Mouse (Mus musculus) small intestine, adult 2 months (tissue): Measurements from ENCODE around the gene Etfb. TPM values are rescaled to one million over a fixed set of nuclear protein-coding genes. Genes with fewer than 3 reads are reported as not detected.

Experiments
- H3K27ac ChIP-seq: fragments of 200-500 bp; 2 replicates; pipeline ENCODE4 v1.5.1; 2012; ENCODE audit warnings: low read depth, low read length, control low read depth, inconsistent platforms; ENCODE audit not compliant: insufficient read depth
- H3K27me3 ChIP-seq: fragments of 200-500 bp; 2 replicates; pipeline ENCODE4 v1.6.1; 2012; ENCODE audit warnings: mild to moderate bottlenecking, moderate library complexity, low read length, inconsistent platforms; ENCODE audit not compliant: control insufficient read depth, insufficient read depth
- H3K36me3 ChIP-seq: fragments of 200-500 bp; 2 replicates; pipeline ENCODE4 v1.6.1; 2012; ENCODE audit warnings: mild to moderate bottlenecking, low read length, control low read depth, inconsistent platforms; ENCODE audit not compliant: control insufficient read depth, insufficient read depth
- H3K4me1 ChIP-seq: fragments of 200-500 bp; 2 replicates; pipeline ENCODE4 v1.6.1; 2012; ENCODE audit warnings: low read length, inconsistent platforms, mixed read lengths; ENCODE audit not compliant: control insufficient read depth, insufficient read depth, insufficient read length
- H3K4me3 ChIP-seq: fragments of 200-500 bp; 2 replicates; pipeline ENCODE4 v1.5.1; 2012; ENCODE audit warnings: low read depth, mild to moderate bottlenecking, control low read depth, inconsistent platforms, low read length, moderate library complexity
- CTCF ChIP-seq: fragments of 200-500 bp; IDR thresholded peaks from 2 replicates; pipeline ENCODE4 v1.5.1; 2012; ENCODE audit warnings: low read depth, mild to moderate bottlenecking, control low read depth, inconsistent platforms, low read length, moderate library complexity, mixed read lengths; ENCODE audit not compliant: insufficient replicate concordance, insufficient read length; ENCODE audit errors: extremely low read depth
- POLR2A ChIP-seq: fragments of 200-500 bp; IDR thresholded peaks from 2 replicates; pipeline ENCODE4 v1.6.1; 2012; ENCODE audit warnings: low read depth, mild to moderate bottlenecking, control low read depth, inconsistent platforms, low read length, moderate library complexity
- WGBS: fragments of 180-500 bp; shearing (Covaris S2); methylation state at CpG from one replicate; pipeline ENCODE4 v1.1.7; 2018; 5-methylcytosine and 5-hydroxymethylcytosine counted together
- polyA plus RNA-seq: library from polyadenylated mRNA; depleted of rRNA; stranded (reverse); fragments of >200 nt; gene quantifications from 2 replicates; pipeline ENCODE4 v1.2.3, GENCODE M21; 2012; rRNA removed

Gene Etfb
- polyA plus RNA-seq, 1 experiment = 66.8 TPM

DNA sequence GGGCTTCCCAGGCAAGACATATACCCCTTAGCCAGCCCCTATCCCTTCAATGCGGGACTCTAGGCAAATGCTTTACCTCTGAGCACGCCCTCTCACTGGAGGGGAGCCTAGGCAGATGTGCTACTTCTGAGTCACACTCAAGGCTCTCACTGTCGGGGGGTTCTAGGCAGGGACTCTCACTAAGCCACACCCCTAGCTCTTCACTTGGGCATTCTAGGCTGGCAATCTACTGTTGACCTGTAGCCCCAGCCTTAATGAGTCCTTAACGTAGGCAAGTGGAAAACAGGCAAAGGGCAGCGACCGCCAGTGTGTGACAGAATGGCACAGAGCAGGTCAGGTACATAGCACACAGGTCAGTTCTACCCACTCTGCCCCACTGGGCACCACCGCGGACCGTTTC lies 47.0 kb downstream of the Etfb start:
- H3K27me3 ChIP-seq = peaks cover 9% of the 10 kb centered on the region
- H3K36me3 ChIP-seq = no peaks in the 10 kb centered on the region
- H3K4me1 ChIP-seq = no peaks in the 10 kb centered on the region
- TF ChIP-seq CTCF (no peak), POLR2A (no peak)
- H3K4me3 ChIP-seq = no peak overlapping the region
- H3K27ac ChIP-seq = no peak overlapping the region
- whole genome bisulfite sequencing = 60% methylated on average over 9 of the region's 9 CpGs

DNA sequence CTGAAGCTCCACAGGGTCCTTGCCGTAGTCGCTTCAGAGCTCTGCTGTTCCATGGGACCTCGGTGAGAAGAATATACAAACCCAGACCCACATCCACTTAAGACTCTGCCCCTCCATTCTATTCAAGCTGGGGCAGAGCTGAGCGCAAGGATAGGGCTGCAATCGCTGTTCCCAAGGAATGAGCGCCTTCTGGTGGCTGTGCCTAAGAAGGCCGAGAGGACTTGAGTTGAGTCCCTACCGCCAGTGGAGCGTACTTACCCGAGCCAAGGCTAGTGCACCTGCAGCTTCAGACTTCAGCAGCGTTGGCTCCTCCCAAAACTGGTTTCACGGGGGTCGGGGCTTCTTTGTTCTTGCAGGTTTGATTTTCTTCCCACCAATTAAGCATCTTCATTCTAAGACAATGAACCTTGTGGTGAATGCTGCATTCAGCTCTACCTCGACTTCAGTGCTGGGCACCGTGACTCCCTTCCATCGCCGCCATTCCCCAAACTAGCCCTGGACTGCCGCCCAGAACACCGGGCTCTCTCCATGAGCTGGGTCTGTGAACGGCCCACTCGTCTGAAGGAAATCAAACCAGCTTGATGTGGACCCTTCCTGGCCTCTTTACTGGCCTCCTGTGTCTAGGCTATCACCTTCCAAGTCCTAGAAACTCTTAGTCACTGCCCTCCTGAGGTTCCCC lies 51.6 kb downstream of the Etfb start:
- TF ChIP-seq CTCF (peak; percentile 44; the same call in 1 of the 2 replicates), POLR2A (no peak)
- H3K27me3 ChIP-seq = no peaks in the 10 kb centered on the region; the same call in 1 of the 2 replicates
- no peaks in the 10 kb centered on the region for H3K36me3 ChIP-seq
- 23% methylated on average over 21 of the region's 21 CpGs for WGBS
- no peaks in the 10 kb centered on the region for H3K4me1 ChIP-seq
- H3K27ac ChIP-seq = no peak overlapping the region
- no peak overlapping the region for H3K4me3 ChIP-seq

Other genes starting within 250 kb of the Etfb start
- 0.58 and 0.86 TPM in 2 replicates for gene Zfp715, start 130.8 kb upstream of the Etfb start, polyA plus RNA-seq
- 5.6 and 5.9 TPM in 2 replicates for gene Siglecf, start 92.7 kb upstream of the Etfb start, polyA plus RNA-seq
- 7.8 and 11.8 TPM in 2 replicates for gene Siglecg, start 35.9 kb upstream of the Etfb start, polyA plus RNA-seq
- gene Lim2, start 16.4 kb upstream of the Etfb start, polyA plus RNA-seq = not detected in 2 replicates
- 28.1 and 31.3 TPM in 2 replicates for gene Nkg7, start 7.0 kb upstream of the Etfb start, polyA plus RNA-seq
- not detected in 2 replicates for gene Cldnd2, start 3.3 kb upstream of the Etfb start, polyA plus RNA-seq
- gene Gm45233, start within 50 bp of the Etfb start, polyA plus RNA-seq = 0.29 TPM in 1 of 2 replicates, not detected in the other
- 1.0 and 4.3 TPM in 2 replicates for gene Vsig10l, start 19.1 kb downstream of the Etfb start, polyA plus RNA-seq
- 1.4 and 1.5 TPM in 2 replicates for gene Iglon5, start 46.0 kb downstream of the Etfb start, polyA plus RNA-seq
- gene 4931406B18Rik, start 61.9 kb downstream of the Etfb start, polyA plus RNA-seq = not detected in 2 replicates
- 3.0 and 4.7 TPM in 2 replicates for gene Cd33, start 100.3 kb downstream of the Etfb start, polyA plus RNA-seq
- gene Zfp658, start 118.2 kb downstream of the Etfb start, polyA plus RNA-seq = 0.28 and 0.36 TPM in 2 replicates
- gene Zfp719, start 135.5 kb downstream of the Etfb start, polyA plus RNA-seq = 0.63 and 0.91 TPM in 2 replicates
- 0.05 TPM in 1 of 2 replicates, not detected in the other for gene Zfp819, start 163.1 kb downstream of the Etfb start, polyA plus RNA-seq
- gene Ceacam18, start 190.6 kb downstream of the Etfb start, polyA plus RNA-seq = 42.7 and 57.8 TPM in 2 replicates
- gene Siglece, start 216.1 kb downstream of the Etfb start, polyA plus RNA-seq = 2.2 and 3.0 TPM in 2 replicates
- gene Ctu1, start 227.9 kb downstream of the Etfb start, polyA plus RNA-seq = 7.6 and 9.7 TPM in 2 replicates
- 0.09 TPM in 1 of 2 replicates, not detected in the other for gene Klk14, start 246.3 kb downstream of the Etfb start, polyA plus RNA-seq